Mouse (Mus musculus) gastrocnemius, postnatal 14 days (tissue): ENCODE measurements around the gene Rtn4. TPM values are rescaled to one million over a fixed set of nuclear protein-coding genes. Genes with fewer than 3 reads are reported as not detected.
"Not testable (repeated sequence)": the region's sequence is repeated elsewhere in the genome, so short reads cannot be mapped to it uniquely, and the experiment has no call there.

Experiments
- DNase-seq: peaks from one replicate; pipeline ENCODE4 v3.0.0; 2021; ENCODE audit warnings: mixed read lengths
- intact Hi-C: fragments of 180-260 bp; cut with DNase I; formaldehyde crosslinking; loops from one replicate; pipeline ENCODE4 v1.15.1; 2025; ENCODE audit warnings: low total_unique reads
- long read RNA-seq, 2 experiments: library from polyadenylated mRNA; stranded (forward); transcript quantifications; one replicate each; pipeline ENCODE4 v2.0.0; 2021
- total RNA-seq, 2 experiments: library from RNA; stranded (reverse); gene quantifications; 2 replicates each; pipeline ENCODE4 v1.2.3; 2021

The Rtn4 gene
- total RNA-seq: 100 to 1,000 TPM; 923 to 949 TPM
- long read RNA-seq, experiment 1, transcript Rtn4-201 (7 exons, 1,773 nt): major isoform, 71 of 112 reads
- long read RNA-seq, experiment 1, partial matches to known transcripts: 37 of 112 reads
- long read RNA-seq, experiment 1, other reads (novel, unspliced or antisense): 1 of 112 reads
- long read RNA-seq, experiment 2, full-length matches to known transcripts: 68 of 114 reads
- long read RNA-seq, experiment 2, partial matches to known transcripts: 7 of 114 reads
- long read RNA-seq, experiment 2, other reads (novel, unspliced or antisense): 39 of 114 reads

DNA sequence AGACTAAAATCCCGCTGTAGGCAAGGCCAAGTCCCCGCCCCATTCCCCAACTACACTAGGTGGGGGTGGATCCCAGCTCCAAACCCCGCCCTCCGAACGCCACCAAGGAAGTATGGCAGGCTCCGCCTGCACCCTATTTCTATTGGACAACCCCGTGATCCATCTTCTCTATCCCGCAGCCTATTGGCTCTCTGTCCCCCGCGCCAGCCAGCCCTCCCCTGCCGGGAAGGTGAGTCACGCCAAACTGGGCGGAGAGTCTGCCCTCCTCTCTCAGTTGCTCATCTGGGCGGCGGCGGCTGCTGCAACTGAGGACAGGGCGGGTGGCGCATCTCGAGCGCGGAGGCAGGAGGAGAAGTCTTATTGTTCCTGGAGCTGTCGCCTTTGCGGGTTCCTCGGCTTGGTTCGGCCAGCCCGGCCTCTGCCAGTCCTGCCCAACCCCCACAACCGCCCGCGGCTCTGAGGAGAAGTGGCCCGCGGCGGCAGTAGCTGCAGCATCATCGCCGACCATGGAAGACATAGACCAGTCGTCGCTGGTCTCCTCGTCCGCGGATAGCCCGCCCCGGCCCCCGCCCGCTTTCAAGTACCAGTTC is at the start of gene Rtn4:
Gene Rtn4 (plus strand): TSS at position 265 of the 590 bp plus-strand sequence.
- DNase-seq: peak; percentile 98
- intact Hi-C loops: no loop called here

DNA sequence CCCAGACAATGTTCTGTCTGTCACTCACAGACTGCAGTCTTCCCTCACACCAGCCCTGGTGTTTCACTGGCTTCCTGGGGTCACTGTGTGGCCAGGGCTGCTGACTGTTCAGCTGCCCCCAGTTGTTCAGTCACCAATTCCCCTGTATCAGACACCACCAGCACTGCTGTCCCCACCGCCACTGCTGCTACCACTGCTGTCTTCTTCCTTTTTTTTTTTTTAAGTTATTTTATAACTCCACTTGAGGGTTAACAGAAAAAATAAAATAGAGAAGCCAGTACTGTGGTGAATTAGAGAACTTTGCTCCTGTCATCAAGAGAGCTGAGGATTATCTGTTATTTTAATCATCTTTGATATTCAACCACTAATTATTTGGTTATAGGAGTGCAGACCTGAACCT is 48.3 kb upstream of the Rtn4 start:
- intact Hi-C loops: no loop called here
- no peak for DNase-seq

DNA sequence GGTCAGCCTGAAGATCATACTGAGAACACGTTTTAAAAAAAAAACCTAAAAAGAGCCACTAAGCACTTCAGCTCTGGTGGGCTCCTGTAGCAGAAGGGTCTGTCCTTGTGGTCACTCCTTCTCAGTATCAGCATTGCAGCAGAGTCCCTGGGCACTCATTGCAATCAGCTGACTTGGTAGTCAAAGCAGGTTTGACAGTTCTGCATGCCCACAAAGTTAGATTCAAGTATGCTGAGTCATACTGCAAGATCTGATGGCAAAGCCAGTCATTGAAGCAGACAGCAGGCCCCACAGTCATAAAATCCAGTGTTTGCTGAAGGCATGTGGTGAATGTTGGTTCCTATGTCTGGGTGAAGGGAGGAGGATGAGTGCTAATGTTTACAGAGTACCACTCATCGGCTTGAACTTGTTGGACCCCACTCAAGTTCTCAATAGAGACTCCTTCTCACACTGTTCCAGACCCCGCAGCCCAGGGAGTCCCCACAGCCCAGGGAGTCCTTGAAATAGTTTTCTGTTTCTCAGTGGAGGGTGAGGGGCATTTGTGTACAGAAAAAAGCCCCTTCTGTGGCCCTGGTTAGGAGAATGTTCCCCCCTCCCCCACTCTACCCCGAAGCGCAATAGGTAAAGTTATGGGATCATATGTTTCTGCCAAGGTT is 47.2 kb upstream of the Rtn4 start:
- intact Hi-C loops: no loop called here
- no peak for DNase-seq

DNA sequence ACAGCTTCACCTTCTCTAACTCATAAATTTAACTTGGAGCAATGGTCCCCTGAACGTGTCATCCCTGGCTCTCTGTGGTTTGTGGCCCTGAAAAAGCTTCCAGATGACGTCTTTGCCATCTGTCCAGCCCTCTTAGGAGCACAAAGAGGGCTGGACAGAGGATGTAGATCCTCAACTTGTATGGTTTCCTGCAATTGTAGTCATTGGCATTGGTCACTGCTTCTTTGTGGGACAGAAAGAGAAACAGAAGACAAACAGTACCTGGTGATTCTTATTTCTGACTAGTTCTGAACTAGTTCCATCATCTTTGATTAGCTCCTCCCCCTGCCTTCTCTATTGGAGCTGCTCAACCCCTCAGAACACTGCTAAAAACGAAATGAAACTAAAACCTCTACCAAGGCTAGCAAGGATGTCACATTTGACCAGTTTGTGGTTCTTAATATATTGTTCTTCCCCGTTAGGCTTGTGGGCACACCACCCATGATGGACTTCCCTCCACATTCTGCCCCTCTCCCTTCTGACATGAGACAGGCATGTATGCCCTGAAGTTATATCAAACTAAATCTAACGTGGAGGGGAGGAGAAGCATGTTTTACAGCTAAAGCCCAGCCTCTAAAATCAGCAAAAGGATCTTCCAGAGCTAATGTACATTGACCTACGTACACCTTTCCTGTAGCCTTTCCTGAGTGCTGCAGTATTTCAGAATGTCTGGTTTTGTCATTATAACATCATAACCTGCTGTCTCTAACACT is 45.0 kb upstream of the Rtn4 start:
- no peak for DNase-seq
- intact Hi-C loops: no loop called here

GRCm38 (mm10) chr11:29655381-29655780 is 37.4 kb upstream of the Rtn4 start:
- DNase-seq, intact Hi-C loops: not testable (repeated sequence)

DNA sequence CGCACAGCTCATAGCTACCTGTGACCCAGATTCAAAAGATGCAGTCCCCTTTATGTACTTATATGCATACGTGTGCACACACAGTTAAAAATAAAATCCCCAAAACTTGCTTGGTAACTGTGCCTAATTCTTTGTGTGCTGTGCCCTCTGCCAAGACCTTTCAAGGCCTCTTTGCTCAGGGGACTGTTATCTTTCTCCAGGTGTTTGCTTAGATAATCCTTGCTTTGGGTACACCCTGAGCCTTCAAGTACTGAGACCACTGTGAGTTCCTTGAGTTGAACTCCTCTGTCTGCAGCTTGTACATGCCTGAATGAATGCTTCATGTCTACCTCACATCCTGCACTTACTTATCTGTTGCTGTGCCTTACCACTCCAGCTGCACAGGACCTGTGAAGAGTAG is 32.0 kb upstream of the Rtn4 start:
- intact Hi-C loops: no loop called here
- DNase-seq: no peak

GRCm38 (mm10) chr11:29667634-29668033 is 25.1 kb upstream of the Rtn4 start:
- intact Hi-C loops: no loop called here

DNA sequence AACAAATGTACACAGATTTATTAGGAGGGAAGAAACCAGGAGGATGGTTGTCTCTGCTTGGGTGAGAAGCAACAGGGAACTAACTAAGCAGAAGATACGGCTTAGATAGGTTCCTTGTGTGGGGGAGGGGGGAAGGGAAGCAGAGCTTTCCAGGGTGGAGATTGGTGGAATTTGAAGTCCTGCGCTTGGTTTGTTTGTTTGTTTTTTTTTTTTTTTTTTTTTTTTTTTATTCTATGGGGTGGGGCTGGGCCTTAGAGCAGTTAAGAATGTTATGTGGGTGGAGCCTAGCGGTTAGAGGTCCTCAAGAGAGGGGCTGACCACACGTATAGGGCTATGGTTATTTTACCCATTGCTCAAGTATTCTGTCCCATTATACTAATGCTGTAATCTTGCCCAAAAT is 23.0 kb upstream of the Rtn4 start:
- intact Hi-C loops: no loop called here

More at GRCm38 (mm10) chr11:29667634-29668033, 25.1 kb upstream of the Rtn4 start:
- DNase-seq: no peak

DNA sequence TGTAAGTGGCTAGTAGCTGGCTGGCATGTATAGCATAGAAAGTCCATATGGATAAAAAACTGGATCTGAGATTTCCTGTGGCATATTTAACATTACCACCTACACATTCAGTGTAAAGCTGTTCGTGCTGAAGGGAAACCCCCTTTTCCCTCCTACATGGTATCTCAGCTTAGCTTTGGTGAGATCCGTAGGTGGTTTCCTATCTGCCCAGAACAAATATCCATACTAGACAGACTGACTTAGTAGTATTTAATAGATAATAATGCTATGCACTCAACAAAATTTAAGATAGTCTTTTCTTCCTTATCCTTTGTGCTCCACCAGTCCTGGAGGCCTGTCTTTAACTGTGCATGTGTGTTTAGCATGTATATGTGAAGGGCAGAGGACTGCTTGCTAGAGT is 19.4 kb upstream of the Rtn4 start:
- intact Hi-C loops: no loop called here
- no peak for DNase-seq

More for the DNA sequence above, 23.0 kb upstream of the Rtn4 start:
- no peak for DNase-seq

GRCm38 (mm10) chr11:29676718-29677117 is 16.0 kb upstream of the Rtn4 start:
- intact Hi-C loops: no loop called here
- DNase-seq: no peak

GRCm38 (mm10) chr11:29679942-29680341 is 12.8 kb upstream of the Rtn4 start:
- intact Hi-C loops: no loop called here
- no peak for DNase-seq

DNA sequence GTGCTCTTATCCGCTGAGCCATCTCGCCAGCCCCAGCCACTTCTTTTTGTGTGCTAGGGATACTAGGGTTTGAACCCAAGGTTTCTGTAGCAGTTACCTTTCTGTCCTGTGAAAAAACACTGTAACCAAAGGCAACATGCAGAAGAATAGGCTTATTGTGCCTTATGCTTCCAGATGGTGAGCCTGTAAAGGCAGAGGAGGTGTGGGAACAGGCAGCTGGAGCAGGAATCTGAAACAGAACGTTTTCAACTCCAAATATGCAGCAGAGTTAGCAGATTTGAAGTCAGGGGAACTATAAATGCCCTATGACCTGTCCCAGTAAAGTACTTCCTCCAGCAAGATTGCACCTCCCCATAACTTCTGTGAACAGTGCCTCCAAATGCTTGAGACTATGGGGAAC is 12.0 kb upstream of the Rtn4 start:
- no peak for DNase-seq
- intact Hi-C loops: no loop called here

DNA sequence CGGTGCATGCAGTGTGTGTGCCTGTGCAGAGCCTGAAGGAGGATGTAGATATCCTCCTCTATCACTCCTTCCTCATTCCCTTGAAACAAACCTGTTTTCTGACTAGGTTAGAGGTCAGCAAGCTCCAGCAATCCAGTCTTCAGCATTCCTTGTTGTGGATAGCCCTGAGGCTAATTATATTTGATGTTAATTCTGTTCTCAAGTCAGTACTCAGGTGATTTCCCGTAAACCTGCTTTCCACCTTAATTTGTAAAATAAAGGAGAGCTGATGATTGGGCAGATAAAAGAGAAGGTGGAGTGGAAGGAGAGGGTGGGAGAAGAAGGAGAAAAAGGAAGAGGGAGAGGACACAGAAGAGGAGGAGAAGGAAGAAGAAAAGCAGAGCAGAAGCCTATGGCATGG is 8.5 kb upstream of the Rtn4 start:
- intact Hi-C loops: no loop called here
- DNase-seq: no peak

DNA sequence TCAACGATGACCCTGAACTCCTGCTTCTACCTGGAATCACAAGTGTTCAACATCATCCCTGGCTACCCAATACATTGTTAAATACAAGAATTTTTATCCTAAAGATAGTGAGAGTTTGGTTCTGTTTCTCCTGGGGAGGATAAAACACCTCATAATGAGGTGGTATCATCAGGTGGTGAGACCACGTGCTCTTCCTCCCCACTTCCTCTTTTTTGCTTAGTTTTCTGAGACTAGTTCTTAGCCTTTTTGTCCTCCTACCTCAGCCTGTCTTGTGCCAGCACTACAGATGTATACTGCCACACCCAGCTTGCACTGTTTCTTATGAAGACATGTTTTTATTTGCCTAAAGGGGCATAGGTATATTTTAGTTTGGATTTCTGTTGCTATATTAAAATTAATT is 6.6 kb upstream of the Rtn4 start:
- DNase-seq: no peak
- intact Hi-C loops: no loop called here

GRCm38 (mm10) chr11:29691556-29691955 is 1.2 kb upstream of the Rtn4 start:
- no peak for DNase-seq
- intact Hi-C loops: no loop called here

DNA sequence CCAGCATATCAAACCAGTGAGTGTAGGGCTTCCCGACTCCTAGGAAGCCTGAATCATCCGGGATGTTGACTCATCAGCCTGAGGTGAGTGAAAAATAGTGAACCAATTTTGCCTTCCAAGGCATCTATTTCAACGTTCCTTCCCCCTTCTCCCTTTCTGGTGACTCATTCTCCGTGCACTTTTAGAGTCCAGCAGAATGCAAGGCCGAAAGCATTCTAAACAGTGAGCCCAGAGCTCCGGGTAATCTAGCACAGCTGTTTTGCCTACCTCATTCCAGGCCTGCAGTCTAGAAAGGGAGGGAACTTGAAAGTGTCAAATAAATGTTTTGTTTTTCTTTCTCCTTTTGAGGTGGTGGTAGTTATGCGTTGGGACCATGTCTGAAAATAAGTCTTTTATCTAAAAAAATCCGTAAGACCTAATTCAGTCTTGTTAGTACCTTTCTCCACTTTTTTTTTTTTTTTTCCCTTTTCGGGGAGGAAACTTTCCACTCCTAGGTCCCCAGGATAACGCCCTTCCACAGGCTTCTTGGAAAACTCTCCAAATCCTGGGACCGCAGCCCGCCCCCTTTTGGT is 550 bp upstream of the Rtn4 start:
- intact Hi-C loops: no loop called here
- peak; percentile 8 for DNase-seq

- intact Hi-C loops: no loop called here
- peak; percentile 82 for DNase-seq
Measured at GRCm38 (mm10) chr11:29693576-29694410, 1.0 kb downstream of the Rtn4 start.

- intact Hi-C loops: no loop called here
Measured at GRCm38 (mm10) chr11:29694754-29695153, 2.0 kb downstream of the Rtn4 start.

GRCm38 (mm10) chr11:29702721-29703120 is 10.0 kb downstream of the Rtn4 start:
- DNase-seq: peak; percentile 13
- intact Hi-C loops: no loop called here

More at GRCm38 (mm10) chr11:29694754-29695153, 2.0 kb downstream of the Rtn4 start:
- no peak for DNase-seq
